Mouse (Mus musculus) G1E-ER4 (cell line): Measurements from ENCODE around the gene Ccdc125. TPM values are rescaled to one million over a fixed set of nuclear protein-coding genes. Genes with fewer than 3 reads are reported as not detected.

ENCODE experiments used
- GATA1 ChIP-seq: IDR thresholded peaks from one replicate; pipeline ENCODE4 v1.8.0; 2012; ENCODE audit warnings: low read length, inconsistent platforms
- polyA plus RNA-seq: library from polyadenylated mRNA; stranded (reverse); fragments of >175 nt; gene quantifications from 2 replicates; pipeline ENCODE4 v1.2.3, GENCODE M21; 2012

Ccdc125 gene
- polyA plus RNA-seq, 1 experiment, result not detected

DNA sequence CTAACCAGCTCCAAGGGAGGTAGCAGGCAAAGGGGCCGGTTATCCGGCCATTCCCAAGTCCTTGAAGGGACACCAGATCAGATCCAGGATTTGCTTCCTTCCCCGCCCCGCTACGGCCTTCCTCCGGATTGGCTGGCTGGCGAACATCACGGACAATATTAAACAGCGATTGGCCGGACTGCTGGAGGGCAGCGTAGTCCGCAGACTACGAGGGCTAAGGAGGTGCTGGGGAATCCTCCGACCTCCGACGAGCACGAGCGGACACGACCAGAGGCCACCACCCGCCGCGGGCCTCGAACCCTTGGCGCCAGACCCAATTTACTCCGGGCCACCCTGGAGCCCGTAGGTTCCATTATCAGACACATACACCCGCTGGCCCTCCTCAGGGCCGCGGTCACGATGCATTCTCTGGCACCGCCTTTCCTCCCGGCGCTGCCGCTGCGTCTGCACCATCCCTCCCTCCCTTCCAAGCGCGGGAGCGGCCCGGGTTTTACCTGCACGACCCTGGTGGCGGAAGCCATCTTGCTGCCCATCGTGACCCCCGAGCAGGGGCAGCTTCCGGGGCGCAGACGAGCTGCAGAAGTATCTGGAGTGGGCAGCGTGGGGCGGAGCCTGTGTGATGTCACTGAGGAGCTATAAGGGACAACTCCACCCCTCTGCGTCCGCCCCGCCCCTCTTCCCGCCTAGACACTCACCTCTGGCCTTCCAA lies 74.7 kb downstream of the Ccdc125 start, which contains the start of gene Mrps36:
Mrps36 (minus strand) TSS at position 624 of the 709 bp plus-strand sequence.
- TF ChIP-seq GATA1, result no peak

DNA sequence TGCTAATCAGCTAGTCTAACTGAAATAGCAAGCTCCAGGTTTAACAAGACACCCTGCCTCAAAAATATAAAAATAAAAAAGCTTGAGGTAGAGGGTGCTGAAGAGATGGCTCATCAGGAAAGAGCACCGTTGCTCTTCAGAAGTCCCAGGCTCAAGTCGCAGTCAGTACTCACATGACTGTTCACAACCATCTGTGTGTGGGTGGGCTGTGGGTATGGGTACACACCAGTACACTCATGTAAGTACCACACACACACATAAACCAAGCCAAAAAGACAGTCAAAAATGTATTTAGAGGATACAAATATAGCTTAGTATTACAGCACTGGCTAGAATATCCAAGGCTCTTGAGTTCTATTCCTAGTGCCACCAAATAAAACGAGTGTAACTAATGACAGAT lies 76.6 kb downstream of the Ccdc125 start:
- TF ChIP-seq GATA1, result no peak

Other genes starting within 250 kb of the Ccdc125 start
- gene Naip1, start 216.8 kb upstream of the Ccdc125 start, polyA plus RNA-seq, result not detected in 2 replicates
- gene Gtf2h2, start 177.1 kb upstream of the Ccdc125 start, polyA plus RNA-seq, result 40.4 and 50.5 TPM in 2 replicates
- gene Ocln, start 117.0 kb upstream of the Ccdc125 start, polyA plus RNA-seq, result 0.41 and 0.57 TPM in 2 replicates
- 0.31 and 0.33 TPM in 2 replicates for gene Marveld2, start 52.7 kb upstream of the Ccdc125 start, polyA plus RNA-seq
- 44.5 and 50.5 TPM in 2 replicates for gene Ak6, start 18.7 kb upstream of the Ccdc125 start, polyA plus RNA-seq
- gene Rad17, start 18.7 kb upstream of the Ccdc125 start, polyA plus RNA-seq, result 10.8 and 15.3 TPM in 2 replicates
- gene Taf9, start 18.1 kb upstream of the Ccdc125 start, polyA plus RNA-seq, result 22.7 and 43.3 TPM in 2 replicates
- 3.4 and 25.0 TPM in 2 replicates for gene Cdk7, start 61.2 kb downstream of the Ccdc125 start, polyA plus RNA-seq
- 153 and 198 TPM in 2 replicates for gene Mrps36, start 74.9 kb downstream of the Ccdc125 start, polyA plus RNA-seq
- gene Cenph, start 106.2 kb downstream of the Ccdc125 start, polyA plus RNA-seq, result 30.5 and 38.1 TPM in 2 replicates
- gene Ccnb1, start 116.9 kb downstream of the Ccdc125 start, polyA plus RNA-seq, result 2.5 and 4.6 TPM in 2 replicates
- 7.3 and 11.4 TPM in 2 replicates for gene Slc30a5, start 163.7 kb downstream of the Ccdc125 start, polyA plus RNA-seq